Mouse (Mus musculus) hindbrain, embryonic 11.5 days (tissue): ENCODE measurements around the gene Zfp760. TPM values are rescaled to one million over a fixed set of nuclear protein-coding genes. Genes with fewer than 3 reads are reported as not detected.
A peak's percentile ranks its signal among the peaks of the same experiment; 100 is the strongest.
"Not testable (repeated sequence)": the region's sequence is repeated elsewhere in the genome, so short reads cannot be mapped to it uniquely, and the experiment has no call there.

Source experiments
- ATAC-seq: fragments of 200-750 bp; cut with Nextera tagmentation; 2 replicates; pipeline ENCODE4 v1.8.0; 2017; ENCODE audit warnings: mild to moderate bottlenecking, moderate TSS enrichment, moderate library complexity; ENCODE audit not compliant: low FRiP score
- DNase-seq: peaks from one replicate; pipeline ENCODE4 v3.0.0-alpha.2; 2015; ENCODE audit warnings: low spot score
- H3K27ac ChIP-seq: fragments of 300-500 bp; sonication (generic); 2 replicates; pipeline ENCODE4 v1.5.1; 2014; ENCODE audit warnings: mild to moderate bottlenecking, low read depth, low read length
- H3K27me3 ChIP-seq: fragments of 300-500 bp; sonication (generic); 2 replicates; pipeline ENCODE4 v1.6.1; 2014; ENCODE audit warnings: mild to moderate bottlenecking, low read length, moderate library complexity, mixed read lengths; ENCODE audit not compliant: control insufficient read depth, insufficient read depth
- H3K36me3 ChIP-seq: fragments of 300-500 bp; sonication (generic); 2 replicates; pipeline ENCODE4 v1.6.1; 2014; ENCODE audit warnings: mild to moderate bottlenecking, low read length, moderate library complexity, mixed read lengths; ENCODE audit not compliant: control insufficient read depth, insufficient read depth
- H3K4me1 ChIP-seq: fragments of 300-500 bp; sonication (generic); replicated peaks from 2 replicates; pipeline ENCODE4 v1.6.1; 2014; ENCODE audit warnings: low read length, mixed read lengths; ENCODE audit not compliant: control insufficient read depth, insufficient read depth
- H3K4me2 ChIP-seq: fragments of 300-500 bp; sonication (generic); replicated peaks from 2 replicates; pipeline ENCODE4 v1.6.1; 2014; ENCODE audit warnings: mild to moderate bottlenecking, low read depth, low read length
- H3K4me3 ChIP-seq: fragments of 300-500 bp; sonication (generic); 2 replicates; pipeline ENCODE4 v1.5.1; 2014; ENCODE audit warnings: low read depth, low read length
- H3K9ac ChIP-seq: fragments of 300-500 bp; sonication (generic); 2 replicates; pipeline ENCODE4 v1.6.1; 2014; ENCODE audit warnings: low read depth, low read length
- H3K9me3 ChIP-seq: fragments of 300-500 bp; sonication (generic); 2 replicates; pipeline ENCODE4 v1.6.1; 2016; ENCODE audit warnings: low read length; ENCODE audit not compliant: control insufficient read depth
- WGBS: fragments of 180-500 bp; shearing (Covaris S2); extraction: QIAGEN DNeasy Blood & Tissue Kit; methylation state at CpG from one replicate; pipeline ENCODE4 v1.1.7; 2014; 5-methylcytosine and 5-hydroxymethylcytosine counted together
- polyA plus RNA-seq: library from polyadenylated mRNA; unstranded; fragments of >200 nt; fragmentation: Nextera tagmentation; extraction: Ambion mirVana; gene quantifications from 2 replicates; pipeline ENCODE4 v1.2.1, GENCODE M21; 2014

The Zfp760 gene
- 24.1 and 24.7 TPM in 2 replicates for polyA plus RNA-seq

DNA sequence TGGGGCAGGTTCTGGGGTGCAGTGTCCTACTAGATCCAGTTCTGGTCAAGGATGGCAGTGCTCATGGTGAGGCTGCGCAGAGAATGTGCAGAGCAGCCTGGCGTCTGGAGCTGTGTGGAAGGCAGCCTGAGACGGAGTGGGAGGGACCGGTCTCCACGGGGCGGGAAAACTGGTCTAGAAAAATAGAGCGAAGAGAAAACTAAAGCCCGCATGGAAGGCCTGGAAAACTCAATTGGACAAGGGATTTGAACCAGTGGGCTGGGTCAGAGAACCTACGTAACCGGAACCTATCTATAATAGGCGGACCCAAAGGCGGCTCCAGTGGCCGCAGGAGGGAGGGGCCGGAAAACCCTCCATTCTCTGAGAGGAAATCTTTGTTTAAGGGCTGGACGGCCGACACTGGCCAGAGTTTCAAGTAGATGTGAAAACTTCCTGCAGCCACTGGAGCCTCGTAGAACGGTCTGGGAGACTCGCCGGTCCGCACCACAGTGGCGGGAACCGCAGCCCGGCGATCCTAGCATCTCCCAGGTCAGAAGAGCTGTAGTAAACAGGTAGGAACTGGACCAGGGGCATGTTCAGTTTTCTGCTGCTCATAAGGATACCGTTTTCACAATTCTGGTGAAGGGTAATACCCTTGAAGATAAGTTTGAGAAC is at the start of gene Zfp760:
Zfp760 (plus strand) TSS at position 399 of the 654 bp plus-strand sequence.
- Histone ChIP-seq H3K27ac (peak within 1 kb of the TSS; percentile 87), H3K36me3 (no peaks in the 10 kb centered on the region), H3K4me3 (peak within 1 kb of the TSS; percentile 64), H3K9me3 (no peaks in the 10 kb centered on the region), H3K27me3 (no peaks in the 10 kb centered on the region), H3K4me2 (peak within 1 kb of the TSS; percentile 53), H3K9ac (peak within 1 kb of the TSS; percentile 87), H3K4me1 (no peaks in the 10 kb centered on the region)
- DNase-seq (peak; percentile 81), ATAC-seq (peak; percentile 98)
- WGBS = 3% methylated on average over 26 of the region's 26 CpGs

DNA sequence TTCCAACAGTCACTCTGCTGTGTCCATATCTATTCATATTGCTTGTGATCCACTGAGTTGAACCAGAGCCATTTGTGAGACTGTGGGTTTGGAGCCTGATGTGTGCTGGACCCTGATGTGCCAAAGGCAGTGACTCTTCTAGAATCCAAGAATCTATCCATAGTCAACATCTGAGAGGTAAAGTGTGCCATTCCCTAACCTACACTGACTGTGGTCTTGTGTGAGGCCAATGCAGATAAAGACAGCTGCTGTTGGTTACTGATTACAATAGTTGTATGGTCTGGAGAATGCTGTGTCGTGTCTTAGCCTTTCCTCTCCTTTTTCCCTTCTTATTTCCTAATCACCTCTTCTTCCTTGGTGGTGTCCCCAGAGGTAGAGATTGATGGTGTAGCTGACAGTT is 28.7 kb upstream of the Zfp760 start:
- ATAC-seq, H3K4me1 ChIP-seq, H3K27ac ChIP-seq, H3K36me3 ChIP-seq, H3K9me3 ChIP-seq, DNase-seq, H3K4me2 ChIP-seq, H3K4me3 ChIP-seq, H3K27me3 ChIP-seq, H3K9ac ChIP-seq: not testable (repeated sequence)
- WGBS = 25% methylated on average over 1 of the region's 1 CpGs

- peak overlapping the region; percentile 38 for H3K4me3 ChIP-seq
- H3K36me3 ChIP-seq = no peaks in the 10 kb centered on the region
- H3K27me3 ChIP-seq = no peaks in the 10 kb centered on the region
- no peaks in the 10 kb centered on the region for H3K9me3 ChIP-seq
- H3K9ac ChIP-seq = peak overlapping the region; percentile 45
- ATAC-seq (peak; percentile 100), DNase-seq (peak; percentile 85)
- H3K4me2 ChIP-seq = peak overlapping the region; percentile 34
- H3K27ac ChIP-seq = 0 out of 2 replicates have a peak overlapping the region, but pooled peaks have one; percentile 33
- no peaks in the 10 kb centered on the region for H3K4me1 ChIP-seq
- WGBS = 4% methylated on average over 9 of the region's 9 CpGs
Measured at GRCm38 (mm10) chr17:21679273-21680018, 28.1 kb upstream of the Zfp760 start.

DNA sequence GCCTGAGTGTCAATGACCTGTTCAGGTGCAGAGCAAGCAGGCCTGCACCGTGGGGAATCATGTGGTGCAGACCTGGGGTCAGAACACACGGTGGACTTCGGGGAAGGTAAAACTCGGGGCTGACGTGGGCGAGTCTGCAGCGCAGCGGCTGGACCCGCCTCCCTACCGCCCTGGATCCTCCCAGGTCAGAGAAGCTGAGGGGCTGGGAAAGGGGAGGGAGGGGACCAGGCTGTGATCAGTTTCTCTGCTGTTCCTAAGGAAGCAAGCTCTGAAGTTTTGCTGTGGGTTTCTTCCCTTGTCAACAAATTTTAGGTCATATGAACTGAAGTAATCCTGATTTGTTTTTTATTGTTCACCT is 27.5 kb upstream of the Zfp760 start:
- under 1% methylated on average over 10 of the region's 10 CpGs for WGBS
- not testable (repeated sequence) for H3K4me1 ChIP-seq, H3K36me3 ChIP-seq, H3K27me3 ChIP-seq, H3K9me3 ChIP-seq, H3K27ac ChIP-seq, DNase-seq
- Histone ChIP-seq H3K9ac (peak overlapping the region; percentile 45), H3K4me3 (peak overlapping the region; percentile 38), H3K4me2 (peak overlapping the region; percentile 34)
- ATAC-seq = peak; percentile 89; the same call in 1 of the 2 replicates

- Histone ChIP-seq H3K27ac (no peak within 1 kb of the TSS), H3K9me3 (no peaks in the 10 kb centered on the region), H3K36me3 (no peaks in the 10 kb centered on the region), H3K9ac (no peak within 1 kb of the TSS), H3K27me3 (no peaks in the 10 kb centered on the region), H3K4me1 (no peaks in the 10 kb centered on the region), H3K4me2 (no peak within 1 kb of the TSS), H3K4me3 (no peak within 1 kb of the TSS)
- DNase-seq (no peak), ATAC-seq (no peak)
- WGBS = 96% methylated on average over 3 of the region's 3 CpGs
Measured at GRCm38 (mm10) chr17:21691560-21691959, 16.0 kb upstream of the Zfp760 start, which contains the start of gene Gm10226. Gene Gm10226, plus strand, starts transcription at chr17:21691860.

DNA sequence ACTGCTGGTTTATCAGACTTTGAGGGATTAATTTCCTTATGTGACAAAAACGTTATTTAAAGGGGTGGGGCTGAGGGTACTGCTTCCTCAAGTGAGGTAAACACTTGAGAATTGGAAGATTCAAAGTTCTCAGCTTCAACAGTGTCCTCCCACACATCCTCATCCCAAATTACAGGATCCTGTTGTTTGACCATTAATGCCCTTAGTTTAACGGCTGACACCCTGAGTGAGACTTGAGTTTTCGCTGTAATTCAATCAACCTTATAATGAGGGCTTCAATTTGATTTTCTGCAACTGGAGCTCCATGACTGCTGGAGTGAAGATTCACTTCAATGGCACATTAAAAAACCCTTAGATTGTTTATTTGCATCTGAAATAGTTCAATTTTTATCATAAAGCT is 14.2 kb upstream of the Zfp760 start:
- DNase-seq = no peak
- no peak for ATAC-seq
- 78% methylated on average over 3 of the region's 3 CpGs for WGBS

GRCm38 (mm10) chr17:21696073-21696472 is 11.5 kb upstream of the Zfp760 start:
- Histone ChIP-seq H3K9ac (no peak overlapping the region), H3K36me3 (no peaks in the 10 kb centered on the region), H3K9me3 (no peaks in the 10 kb centered on the region), H3K27me3 (no peaks in the 10 kb centered on the region), H3K27ac (no peak overlapping the region), H3K4me3 (no peak overlapping the region), H3K4me2 (no peak overlapping the region), H3K4me1 (no peaks in the 10 kb centered on the region)
- ATAC-seq = no peak
- no peak for DNase-seq

More for the DNA sequence above, 14.2 kb upstream of the Zfp760 start:
- Histone ChIP-seq H3K27ac (no peak overlapping the region), H3K4me2 (no peak overlapping the region), H3K9me3 (no peaks in the 10 kb centered on the region), H3K27me3 (no peaks in the 10 kb centered on the region), H3K9ac (no peak overlapping the region), H3K4me3 (no peak overlapping the region), H3K4me1 (no peaks in the 10 kb centered on the region), H3K36me3 (no peaks in the 10 kb centered on the region)

DNA sequence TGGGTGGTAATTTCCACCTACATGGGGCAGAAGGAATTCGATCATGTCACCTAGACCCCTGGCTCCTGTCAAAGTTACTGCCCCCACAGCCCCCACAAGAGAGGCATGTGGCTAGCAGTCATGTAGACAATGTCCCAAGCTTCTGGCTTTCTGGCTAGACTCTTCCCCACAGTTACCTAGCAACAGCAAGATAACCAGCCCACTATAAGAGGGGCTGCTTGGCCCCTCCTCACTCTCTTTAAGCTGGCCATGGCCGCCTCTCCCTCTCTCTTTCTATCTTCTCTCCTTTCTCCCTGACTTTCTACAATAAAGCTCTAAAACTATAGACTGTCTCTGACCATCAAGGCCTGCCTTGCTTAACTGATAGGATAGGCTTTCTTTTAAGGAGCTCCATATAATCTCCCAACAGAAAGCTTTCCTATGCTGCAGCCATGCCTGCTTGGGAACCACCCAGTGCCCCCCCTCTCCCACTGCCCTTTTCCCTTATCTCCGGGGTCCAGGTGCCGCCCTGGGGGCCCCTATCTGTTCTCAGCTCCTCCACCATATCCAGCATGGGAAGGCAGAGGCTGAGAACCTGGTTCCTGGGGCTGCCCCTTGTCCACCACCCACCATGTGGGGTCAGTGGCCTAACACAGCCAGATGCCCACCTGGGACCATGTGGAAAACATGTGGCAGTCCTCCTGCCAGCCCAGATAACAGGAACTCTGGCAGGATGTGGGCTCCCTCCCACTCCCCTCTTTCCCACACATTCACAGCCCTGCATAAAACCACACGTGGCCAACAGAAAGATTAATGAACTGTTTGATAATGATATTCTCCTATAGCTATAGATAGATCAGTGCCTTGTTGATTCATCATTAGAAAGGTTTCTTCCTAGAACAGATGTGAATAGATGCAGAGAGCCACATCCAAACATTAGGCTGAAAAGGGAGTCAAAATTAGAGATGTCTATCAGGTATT is 5.0 kb upstream of the Zfp760 start:
- ATAC-seq = no peak
- no peak overlapping the region for H3K9ac ChIP-seq
- H3K9me3 ChIP-seq = no peaks in the 10 kb centered on the region
- no peaks in the 10 kb centered on the region for H3K36me3 ChIP-seq
- DNase-seq = no peak
- H3K27me3 ChIP-seq = no peaks in the 10 kb centered on the region
- WGBS = 49% methylated on average over 5 of the region's 5 CpGs
- no peak overlapping the region for H3K4me3 ChIP-seq
- H3K4me2 ChIP-seq = no peak overlapping the region
- no peak overlapping the region for H3K27ac ChIP-seq
- no peaks in the 10 kb centered on the region for H3K4me1 ChIP-seq
